Mouse (Mus musculus): ENCODE measurements around the gene Ppp1r12b. TPM values are rescaled to one million over a fixed set of nuclear protein-coding genes. Genes with fewer than 3 reads are reported as not detected.

Ppp1r12b gene
- polyA plus RNA-seq, 1 experiment from 2014 or later = 12.5 TPM

- H3K4me1 ChIP-seq (replicated peaks; ENCODE audit: control insufficient read depth, insufficient read depth) = no peaks in the 10 kb centered on the region
- TF ChIP-seq CTCF (IDR thresholded peaks at IDR 0.05; ENCODE audit: low read depth) (no peak), EP300 (optimal IDR thresholded peaks at IDR 0.05) (no peak)
- no peaks in the 10 kb centered on the region for H3K9me3 ChIP-seq (ENCODE audit: control insufficient read depth, low read length)
- no peaks in the 10 kb centered on the region for H3K36me3 ChIP-seq (ENCODE audit: control insufficient read depth, insufficient read depth, low read length)
- no peaks in the 10 kb centered on the region for H3K27me3 ChIP-seq (ENCODE audit: control insufficient read depth, insufficient read depth, low read length)
- H3K9ac ChIP-seq (ENCODE audit: low read length) = no peak overlapping the region
- 85% methylated on average over 1 of the region's 1 CpGs for whole genome bisulfite sequencing
- DNase-seq (ENCODE audit: low spot score) (no peak), ATAC-seq (ENCODE audit: low FRiP score, low TSS enrichment) (no peak)
- H3K27ac ChIP-seq (replicated peaks) = no peak overlapping the region
- H3K4me3 ChIP-seq (ENCODE audit: low read depth, low read length) = no peak overlapping the region
- H3K4me2 ChIP-seq (replicated peaks; ENCODE audit: low read depth) = no peak overlapping the region
These were observed 17.5 kb downstream of the Ppp1r12b start for GRCm38 (mm10) chr1:134938233-134938632.

GRCm38 (mm10) chr1:134936335-134936734, 19.4 kb downstream of the Ppp1r12b start:
- no peak for DNase-seq (ENCODE audit: low spot score)
- ATAC-seq (ENCODE audit: low FRiP score, low TSS enrichment) = no peak
- Histone ChIP-seq H3K9ac (ENCODE audit: low read length) (no peak overlapping the region), H3K9me3 (ENCODE audit: control insufficient read depth, low read length) (no peaks in the 10 kb centered on the region), H3K4me3 (ENCODE audit: low read depth, low read length) (no peak overlapping the region), H3K36me3 (ENCODE audit: control insufficient read depth, insufficient read depth, low read length) (no peaks in the 10 kb centered on the region), H3K27me3 (ENCODE audit: control insufficient read depth, insufficient read depth, low read length) (no peaks in the 10 kb centered on the region), H3K27ac (replicated peaks) (no peak overlapping the region), H3K4me2 (replicated peaks; ENCODE audit: low read depth) (no peak overlapping the region), H3K4me1 (replicated peaks; ENCODE audit: control insufficient read depth, insufficient read depth) (no peaks in the 10 kb centered on the region)
- TF ChIP-seq CTCF (IDR thresholded peaks at IDR 0.05; ENCODE audit: low read depth) = no peak
- TF ChIP-seq EP300 (optimal IDR thresholded peaks at IDR 0.05) = no peak
- WGBS = 81% methylated on average over 6 of the region's 6 CpGs

GRCm38 (mm10) chr1:134932431-134932830, 23.3 kb downstream of the Ppp1r12b start:
- H3K4me2 ChIP-seq (replicated peaks; ENCODE audit: low read depth) = no peak overlapping the region
- 35% methylated on average over 7 of the region's 7 CpGs for WGBS
- no peaks in the 10 kb centered on the region for H3K9me3 ChIP-seq (ENCODE audit: control insufficient read depth, low read length)
- H3K4me3 ChIP-seq (ENCODE audit: low read depth, low read length) = no peak overlapping the region
- no peak for ATAC-seq (ENCODE audit: low FRiP score, low TSS enrichment)
- DNase-seq (ENCODE audit: low spot score) = no peak
- no peak overlapping the region for H3K9ac ChIP-seq (ENCODE audit: low read length)
- no peak overlapping the region for H3K27ac ChIP-seq (replicated peaks)
- TF ChIP-seq CTCF (IDR thresholded peaks at IDR 0.05; ENCODE audit: low read depth) (no peak), EP300 (optimal IDR thresholded peaks at IDR 0.05) (no peak)
- no peaks in the 10 kb centered on the region for H3K36me3 ChIP-seq (ENCODE audit: control insufficient read depth, insufficient read depth, low read length)
- no peaks in the 10 kb centered on the region for H3K4me1 ChIP-seq (replicated peaks; ENCODE audit: control insufficient read depth, insufficient read depth)
- H3K27me3 ChIP-seq (ENCODE audit: control insufficient read depth, insufficient read depth, low read length) = no peaks in the 10 kb centered on the region

- TF ChIP-seq EP300 (optimal IDR thresholded peaks at IDR 0.05) = no peak
- no peak for TF ChIP-seq CTCF (IDR thresholded peaks at IDR 0.05; ENCODE audit: low read depth)
- Histone ChIP-seq H3K27me3 (ENCODE audit: control insufficient read depth, insufficient read depth, low read length) (no peaks in the 10 kb centered on the region), H3K27ac (replicated peaks) (no peak overlapping the region), H3K4me1 (replicated peaks; ENCODE audit: control insufficient read depth, insufficient read depth) (no peaks in the 10 kb centered on the region), H3K9ac (ENCODE audit: low read length) (no peak overlapping the region), H3K4me3 (ENCODE audit: low read depth, low read length) (no peak overlapping the region), H3K36me3 (ENCODE audit: control insufficient read depth, insufficient read depth, low read length) (no peaks in the 10 kb centered on the region), H3K4me2 (replicated peaks; ENCODE audit: low read depth) (no peak overlapping the region), H3K9me3 (ENCODE audit: control insufficient read depth, low read length) (no peaks in the 10 kb centered on the region)
- WGBS = 83% methylated on average over 6 of the region's 6 CpGs
- DNase-seq (ENCODE audit: low spot score) (no peak), ATAC-seq (ENCODE audit: low FRiP score, low TSS enrichment) (no peak)
These were observed 36.7 kb downstream of the Ppp1r12b start for GRCm38 (mm10) chr1:134919010-134919409.

GRCm38 (mm10) chr1:134915421-134915820, 40.3 kb downstream of the Ppp1r12b start:
- Histone ChIP-seq H3K9me3 (ENCODE audit: control insufficient read depth, low read length) (no peaks in the 10 kb centered on the region), H3K27ac (replicated peaks) (no peak overlapping the region), H3K36me3 (ENCODE audit: control insufficient read depth, insufficient read depth, low read length) (no peaks in the 10 kb centered on the region), H3K27me3 (ENCODE audit: control insufficient read depth, insufficient read depth, low read length) (no peaks in the 10 kb centered on the region), H3K4me3 (ENCODE audit: low read depth, low read length) (no peak overlapping the region), H3K4me2 (replicated peaks; ENCODE audit: low read depth) (no peak overlapping the region), H3K4me1 (replicated peaks; ENCODE audit: control insufficient read depth, insufficient read depth) (no peaks in the 10 kb centered on the region), H3K9ac (ENCODE audit: low read length) (no peak overlapping the region)
- DNase-seq (ENCODE audit: low spot score) (no peak), ATAC-seq (ENCODE audit: low FRiP score, low TSS enrichment) (no peak)
- WGBS = 72% methylated on average over 4 of the region's 4 CpGs
- TF ChIP-seq CTCF (IDR thresholded peaks at IDR 0.05; ENCODE audit: low read depth) = no peak
- no peak for TF ChIP-seq EP300 (optimal IDR thresholded peaks at IDR 0.05)

- no peak for DNase-seq (ENCODE audit: low spot score)
- Histone ChIP-seq H3K36me3 (ENCODE audit: control insufficient read depth, insufficient read depth, low read length) (no peaks in the 10 kb centered on the region), H3K9ac (ENCODE audit: low read length) (no peak overlapping the region), H3K9me3 (ENCODE audit: control insufficient read depth, low read length) (no peaks in the 10 kb centered on the region), H3K27me3 (ENCODE audit: control insufficient read depth, insufficient read depth, low read length) (no peaks in the 10 kb centered on the region), H3K27ac (replicated peaks) (no peak overlapping the region), H3K4me1 (replicated peaks; ENCODE audit: control insufficient read depth, insufficient read depth) (no peaks in the 10 kb centered on the region), H3K4me3 (ENCODE audit: low read depth, low read length) (no peak overlapping the region), H3K4me2 (replicated peaks; ENCODE audit: low read depth) (no peak overlapping the region)
- no peak for ATAC-seq (ENCODE audit: low FRiP score, low TSS enrichment)
- WGBS = 78% methylated on average over 4 of the region's 4 CpGs
- TF ChIP-seq CTCF (IDR thresholded peaks at IDR 0.05; ENCODE audit: low read depth) (no peak), EP300 (optimal IDR thresholded peaks at IDR 0.05) (no peak)
These were observed 42.2 kb downstream of the Ppp1r12b start for GRCm38 (mm10) chr1:134913535-134913934.
